Mouse (Mus musculus) retina, postnatal 1 day (tissue): Measurements from ENCODE around the gene Wwc1.
"Not testable (repeated sequence)": the region's sequence is repeated elsewhere in the genome, so short reads cannot be mapped to it uniquely, and the experiment has no call there.

ENCODE experiments used
- DNase-seq: peaks from one replicate; pipeline ENCODE4 v3.0.0-alpha.2; 2012

Gene Wwc1

DNA sequence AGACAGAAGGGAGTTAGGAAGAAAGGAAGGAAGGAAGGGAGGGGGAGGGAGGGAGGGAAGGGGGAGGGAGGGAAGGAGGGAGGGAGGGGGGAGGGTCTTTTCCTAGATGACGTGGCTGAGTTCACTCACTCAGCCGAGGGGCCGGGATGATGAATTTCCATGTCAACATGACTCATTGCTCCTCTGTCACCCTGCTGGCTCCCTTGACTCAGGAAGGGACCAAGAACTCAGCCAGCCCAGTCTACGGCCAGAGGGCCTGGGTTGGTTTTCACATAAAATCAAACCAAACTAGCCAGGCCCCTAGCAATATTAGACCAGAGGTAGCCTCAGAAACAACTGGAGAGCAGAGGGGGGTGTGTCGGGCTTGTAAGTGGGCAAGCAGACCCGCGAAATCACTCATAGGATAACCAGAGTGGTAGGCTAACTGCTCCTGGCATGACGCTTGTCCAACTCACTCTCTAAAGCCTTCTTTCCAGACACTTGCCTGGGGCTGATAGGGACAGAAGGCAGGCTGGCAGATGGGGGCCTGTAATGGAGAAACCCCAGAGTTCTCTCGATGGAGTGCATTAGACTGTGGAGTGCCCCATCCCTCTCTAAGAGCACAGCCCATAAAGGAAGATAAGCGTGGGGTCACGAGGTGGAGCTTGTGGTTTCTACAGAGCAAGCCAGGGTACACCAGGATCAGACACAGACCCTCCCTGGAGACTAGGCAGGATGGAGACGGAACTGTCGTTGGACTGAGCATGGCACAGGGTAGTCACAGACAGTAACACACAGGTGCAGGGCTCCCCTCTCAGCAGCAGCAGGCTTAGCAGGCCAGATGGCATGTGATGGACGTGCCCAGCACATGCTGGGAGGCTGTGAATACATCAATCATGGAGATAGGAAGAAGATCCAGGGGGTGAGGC, 102.4 kb downstream of the Wwc1 start:
- peak; percentile 36 for DNase-seq

DNA sequence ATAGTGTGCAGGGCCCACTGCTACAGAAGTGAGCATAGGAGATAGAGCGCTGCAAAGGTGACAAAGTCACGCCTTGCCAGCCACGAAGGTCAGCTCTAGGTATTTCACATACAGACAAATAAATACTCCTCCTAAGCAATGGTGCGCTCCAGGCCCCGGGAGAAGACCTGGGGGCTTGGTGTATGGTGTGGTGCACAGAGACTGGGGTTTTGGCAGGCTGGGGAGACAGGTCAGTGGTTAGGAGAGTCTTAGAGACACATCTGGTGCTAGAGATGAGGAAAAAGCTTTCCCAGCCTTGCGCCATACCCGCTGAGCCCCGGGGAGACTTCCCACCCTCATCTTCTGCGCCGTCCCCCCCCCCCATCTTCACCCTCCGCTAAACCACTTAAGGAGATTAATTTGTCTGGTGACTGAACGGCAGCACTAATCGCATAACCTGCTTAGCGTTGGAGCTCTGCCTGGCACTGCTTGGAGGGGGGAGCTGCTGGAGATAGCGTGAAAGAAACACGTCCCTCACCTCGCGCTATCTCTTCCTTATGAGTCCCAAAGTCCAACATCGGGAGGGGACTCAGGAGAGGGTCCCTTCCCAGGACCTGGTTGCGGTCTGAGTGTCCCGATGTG, 106.6 kb downstream of the Wwc1 start:
- DNase-seq: peak; percentile 89

- no peak for DNase-seq
Observed at GRCm38 (mm10) chr11:35870961-35871360, 109.4 kb downstream of the Wwc1 start.

DNA sequence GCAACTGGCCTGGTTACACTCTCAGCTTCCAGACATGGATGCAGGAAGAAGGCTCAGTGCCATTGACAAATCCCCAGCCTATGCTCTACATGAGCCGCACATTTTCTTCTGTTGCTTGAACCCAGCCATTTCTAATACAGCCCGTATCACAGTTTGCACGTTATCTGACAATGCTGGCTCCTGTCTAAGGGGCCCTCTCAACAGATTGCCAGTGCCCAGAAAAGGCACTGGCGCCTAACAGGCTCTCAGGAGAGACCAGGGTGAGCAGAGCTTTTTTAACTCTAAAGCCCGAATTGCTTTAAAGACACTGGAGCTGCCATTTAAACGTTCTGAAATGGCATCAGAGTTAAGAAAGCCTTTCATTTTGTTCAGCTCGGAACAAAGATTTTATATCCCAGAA, 114.2 kb downstream of the Wwc1 start:
- DNase-seq: no peak

GRCm38 (mm10) chr11:35864981-35865604, 115.2 kb downstream of the Wwc1 start:
- peak; percentile 88 for DNase-seq

DNA sequence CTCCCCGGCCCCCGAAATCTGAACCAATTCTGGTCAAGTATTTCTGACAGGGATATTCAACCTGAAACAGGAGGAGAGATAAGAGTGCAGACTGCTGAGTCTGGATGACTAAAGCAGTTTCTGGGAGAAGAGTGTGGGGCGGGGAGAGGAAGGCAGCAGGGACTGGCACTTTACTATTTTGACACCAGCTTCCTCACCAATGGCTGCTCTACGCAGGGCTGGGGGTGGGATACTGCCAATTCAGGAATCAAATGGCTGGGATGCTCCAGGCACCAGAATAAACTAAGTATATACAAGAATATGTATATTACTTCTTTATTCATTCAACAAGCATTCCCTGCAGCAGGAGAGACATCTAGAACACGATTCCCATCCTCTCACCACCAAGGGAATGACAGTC, 116.7 kb downstream of the Wwc1 start:
- DNase-seq: no peak

DNA sequence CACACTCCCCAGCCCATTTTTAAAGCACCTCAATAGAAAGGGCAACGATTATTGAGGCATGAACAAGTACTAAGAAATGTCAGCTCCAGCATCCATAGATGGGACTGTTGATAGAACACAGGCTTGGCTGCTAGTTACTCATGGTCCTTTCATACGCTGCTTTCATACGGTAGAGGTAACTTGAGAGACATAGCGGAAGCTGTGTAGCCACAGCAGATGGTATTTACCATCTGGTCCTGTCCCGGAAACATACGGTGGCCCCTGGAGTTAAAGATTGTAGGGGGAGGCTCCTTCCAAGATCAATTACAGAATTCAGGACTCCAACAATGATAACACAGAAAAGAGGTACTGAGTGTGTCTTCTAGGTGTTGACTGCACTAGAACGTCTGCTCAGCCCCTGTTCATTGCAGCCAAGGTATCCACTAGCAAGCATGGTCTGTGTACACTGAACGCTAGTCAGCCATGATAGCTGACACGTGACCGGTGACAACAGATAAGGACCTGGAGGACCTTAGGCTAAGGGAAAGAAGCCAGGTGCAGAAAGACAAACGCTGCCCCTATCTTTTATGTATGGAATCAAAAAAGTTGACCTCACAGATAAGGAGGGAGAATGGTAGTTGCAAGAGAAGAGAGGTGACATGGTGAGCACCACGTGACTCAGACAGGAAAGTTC, 122.8 kb downstream of the Wwc1 start:
- DNase-seq: peak; percentile 24

GRCm38 (mm10) chr11:35856359-35857040, 123.8 kb downstream of the Wwc1 start:
- DNase-seq: peak; percentile 81

DNA sequence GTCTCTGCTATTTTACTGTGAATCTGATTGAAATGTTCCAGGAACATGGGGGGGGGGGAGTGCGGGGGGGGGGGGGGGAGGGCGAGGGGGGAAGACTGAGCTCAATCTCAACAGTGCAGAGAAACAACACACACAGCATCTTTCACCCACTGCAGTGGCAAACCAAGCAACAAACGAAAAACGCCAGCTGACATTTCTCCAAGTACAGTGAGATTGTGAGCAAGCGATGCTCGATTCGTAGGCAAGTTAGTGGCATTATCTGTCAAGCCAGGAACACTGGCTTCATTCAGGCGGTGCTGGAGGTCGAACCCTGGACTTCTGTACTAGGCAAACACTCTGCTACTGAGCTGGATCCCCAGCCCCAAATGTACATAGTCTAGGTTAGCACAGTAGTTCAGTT, 124.8 kb downstream of the Wwc1 start:
- DNase-seq: no peak

- DNase-seq: no peak
Observed at GRCm38 (mm10) chr11:35854941-35855340, 125.4 kb downstream of the Wwc1 start.

DNA sequence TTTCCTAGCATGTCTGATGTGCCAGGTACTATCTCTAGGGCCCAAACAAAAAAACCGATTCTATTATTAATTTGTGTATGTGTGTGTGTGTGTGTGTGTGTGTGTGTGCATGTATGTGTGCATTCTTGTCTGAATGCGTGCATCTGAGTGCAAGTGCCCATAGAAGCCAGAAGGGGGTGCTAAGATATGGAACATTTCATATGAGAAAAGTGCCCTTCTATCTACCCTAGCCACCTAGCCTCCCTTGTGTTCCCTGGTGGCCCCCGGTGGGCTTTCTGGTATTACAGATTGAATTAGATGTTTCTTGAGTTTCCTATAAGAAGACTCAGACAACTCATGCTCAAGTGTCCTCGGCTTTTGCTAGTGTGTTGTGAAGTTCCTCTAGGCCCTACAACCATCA, 126.7 kb downstream of the Wwc1 start:
- DNase-seq: no peak

- peak; percentile 78 for DNase-seq
Observed at GRCm38 (mm10) chr11:35852731-35853130, 127.6 kb downstream of the Wwc1 start.

DNA sequence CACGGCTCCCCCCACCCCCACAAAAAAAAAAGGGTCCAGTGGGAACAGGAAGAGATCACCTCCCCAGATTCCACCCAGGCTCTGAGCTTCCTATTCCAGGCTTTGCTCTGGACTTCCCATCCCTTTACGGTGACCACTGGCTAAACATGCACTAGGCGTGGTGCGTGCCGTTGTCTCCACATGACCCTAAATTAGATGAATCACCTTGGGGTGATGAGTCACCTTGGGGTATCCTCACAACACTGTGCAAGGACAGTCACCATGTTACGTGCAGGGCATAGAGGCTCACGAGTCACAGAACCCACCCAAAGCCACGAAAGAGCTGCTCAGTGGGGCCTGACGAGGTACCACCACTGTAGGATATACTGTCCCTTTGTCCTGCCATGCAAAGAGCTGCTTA, 136.0 kb downstream of the Wwc1 start:
- DNase-seq: no peak

DNA sequence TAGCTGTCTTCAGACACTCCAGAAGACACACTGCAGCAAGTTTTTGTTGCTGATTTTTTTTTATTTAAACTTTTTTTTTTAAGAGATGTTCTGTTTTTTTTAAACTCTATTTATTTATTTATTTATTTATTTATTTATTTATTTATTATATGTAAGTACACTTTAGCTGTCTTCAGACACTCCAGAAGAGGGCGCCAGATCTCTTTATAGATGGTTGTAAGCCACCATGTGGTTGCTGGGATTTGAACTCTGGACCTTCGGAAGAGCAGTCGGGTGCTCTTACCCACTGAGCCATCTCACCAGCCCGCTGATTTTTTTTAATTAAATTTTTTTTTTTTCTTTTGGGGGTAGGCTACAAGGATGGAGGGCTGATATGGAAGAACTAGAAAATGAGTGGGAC, 137.8 kb downstream of the Wwc1 start:
- not testable (repeated sequence) for DNase-seq

DNA sequence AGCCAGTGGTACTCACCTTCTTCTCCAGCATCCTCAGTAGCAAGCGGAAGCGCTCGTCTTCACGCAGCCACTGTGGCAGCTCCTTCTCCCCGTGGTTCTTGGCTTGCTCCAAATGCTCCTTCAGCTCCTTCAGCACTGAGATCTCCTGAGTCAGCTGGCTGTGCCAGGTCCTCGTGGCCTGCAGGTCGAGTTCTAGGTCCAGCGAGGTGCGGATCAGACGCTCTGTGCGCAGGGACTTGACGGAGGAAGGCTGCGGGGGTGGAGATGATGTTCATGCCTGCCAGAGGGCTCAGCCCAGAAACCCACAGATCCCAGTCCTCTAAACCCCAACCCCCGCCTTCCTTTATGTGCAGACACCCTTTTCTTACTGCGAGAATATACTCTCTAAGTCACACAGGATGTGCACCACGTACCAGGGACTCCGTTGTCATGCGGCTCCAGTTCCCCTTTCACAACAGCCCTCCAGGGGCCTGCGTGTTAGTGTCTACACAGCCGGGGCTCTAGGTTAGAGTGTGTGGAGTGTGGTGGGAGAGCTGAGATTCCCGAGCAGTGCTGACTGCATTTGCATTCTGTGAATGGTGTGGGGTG, 138.5 kb downstream of the Wwc1 start:
- no peak for DNase-seq

- DNase-seq: not testable (repeated sequence)
Observed at GRCm38 (mm10) chr11:35840806-35841205, 139.5 kb downstream of the Wwc1 start.

DNA sequence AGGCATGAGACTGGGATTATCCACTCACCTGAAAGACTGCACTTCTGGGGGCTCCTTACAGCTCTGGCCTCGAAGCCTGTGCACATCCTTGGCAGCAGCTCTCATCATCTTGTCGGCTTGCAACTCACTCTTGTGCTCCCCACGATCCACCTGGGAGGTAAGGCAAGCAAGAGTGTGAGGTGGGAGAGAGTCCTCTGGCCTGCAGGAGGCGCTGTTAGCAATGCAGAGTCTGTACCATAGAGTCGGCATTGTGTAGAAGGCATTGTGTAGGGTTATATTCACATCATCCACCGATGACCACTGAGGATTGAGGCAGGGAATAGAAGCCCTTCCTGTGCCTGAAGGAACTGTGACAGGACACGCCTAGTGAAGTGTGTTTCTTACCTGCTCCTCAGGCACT, 140.0 kb downstream of the Wwc1 start:
- peak; percentile 47 for DNase-seq

DNA sequence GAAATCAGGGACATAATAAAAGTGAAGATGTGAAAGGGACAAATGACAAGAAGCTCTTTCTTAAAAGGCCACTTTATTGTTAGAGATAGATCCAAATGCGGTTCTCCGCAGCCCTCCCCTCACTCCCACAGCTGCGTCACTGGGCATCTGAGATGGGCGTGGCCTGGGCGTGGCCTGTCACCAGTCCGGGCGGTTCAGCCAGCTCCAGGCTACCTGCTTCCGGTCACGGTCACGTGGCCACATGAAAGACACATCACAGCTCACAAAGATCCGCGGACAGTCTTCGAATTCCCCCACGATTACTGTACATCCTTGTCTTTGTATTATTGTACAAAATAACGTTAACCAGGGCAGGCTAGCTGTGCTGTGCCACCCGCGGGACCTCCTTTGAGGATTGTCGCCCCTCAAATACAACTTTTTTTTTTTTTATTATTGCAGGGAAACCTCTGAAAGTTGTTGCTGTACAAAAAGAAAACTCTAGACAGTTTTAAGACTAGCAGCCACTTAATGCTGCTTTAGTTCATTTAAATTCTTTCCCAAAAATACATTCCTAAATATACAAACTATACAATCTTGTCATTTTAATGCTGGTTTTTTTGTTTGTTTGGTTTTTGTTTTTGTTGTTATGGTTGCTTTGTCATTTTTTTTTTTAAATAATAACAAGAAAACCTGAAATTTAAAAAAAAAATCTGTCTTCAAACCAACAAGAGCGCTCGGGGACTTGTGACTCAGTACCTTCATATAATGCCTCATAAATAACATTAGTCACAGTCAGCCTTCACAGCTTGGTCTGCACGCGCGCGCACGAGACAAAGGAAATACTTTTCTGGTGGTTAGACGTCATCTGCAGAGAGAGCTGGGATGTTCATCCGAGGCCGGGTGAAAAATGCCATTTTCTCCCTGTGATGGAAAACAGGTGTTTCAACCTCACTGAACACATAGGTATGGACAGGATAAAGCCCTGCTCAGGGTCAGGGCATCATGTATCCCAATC, 141.7 kb downstream of the Wwc1 start:
- peak; percentile 93 for DNase-seq

DNA sequence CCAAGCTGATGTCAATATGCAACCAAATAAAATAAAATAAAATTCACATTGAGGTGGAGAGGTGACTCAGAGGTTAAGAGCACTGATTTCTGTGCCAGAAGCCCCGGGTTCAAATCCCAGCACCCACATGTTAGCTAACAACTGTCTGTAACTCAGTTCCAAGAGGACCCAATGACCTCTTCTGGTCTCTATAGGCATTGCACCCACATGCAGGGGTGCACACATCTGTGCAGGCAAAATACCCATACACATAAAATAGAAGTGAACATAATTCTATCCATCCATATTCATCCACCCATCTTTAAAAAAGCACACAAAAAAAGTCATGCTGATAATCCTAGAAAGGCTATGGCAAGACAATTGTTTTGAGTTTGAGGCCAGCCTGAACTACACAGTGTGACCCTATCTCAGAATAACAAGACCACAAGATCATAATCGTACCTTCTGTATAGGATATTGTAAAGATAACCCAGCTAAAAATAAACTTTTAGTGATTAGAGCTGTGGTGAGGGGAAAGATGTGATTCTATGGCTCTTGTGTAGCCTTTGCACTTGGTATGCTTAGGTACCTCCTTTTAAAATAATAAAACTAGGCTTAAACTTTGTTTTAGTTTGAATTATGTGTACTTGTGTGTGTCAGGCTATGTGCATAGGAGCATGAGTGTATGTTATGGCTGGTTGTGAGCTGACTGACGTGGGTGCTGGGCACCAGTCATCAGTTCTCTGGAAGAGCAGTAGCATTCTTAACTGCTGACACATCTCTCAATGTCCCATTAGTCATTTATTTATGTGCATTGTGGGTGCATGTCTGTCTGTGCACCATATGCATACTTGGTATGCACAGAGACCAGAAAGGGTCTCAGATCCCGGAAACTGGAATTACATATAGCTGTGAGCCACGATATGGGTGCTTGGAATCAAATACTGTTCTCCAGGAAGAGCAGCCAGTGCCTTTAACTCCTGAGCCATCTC, 142.9 kb downstream of the Wwc1 start:
- DNase-seq: no peak
